Mouse (Mus musculus) heart, adult 2 months (tissue): ENCODE measurements around the gene Capn9.

ENCODE experiments used
- CTCF ChIP-seq: fragments of 200-600 bp; IDR thresholded peaks from 2 replicates; pipeline ENCODE4 v1.8.1; 2022; ENCODE audit warnings: antibody characterized with exemption, mild to moderate bottlenecking, moderate library complexity
- EP300 ChIP-seq: fragments of 200-500 bp; IDR thresholded peaks from 2 replicates; pipeline ENCODE4 v1.6.1; 2011; ENCODE audit warnings: low read depth, low read length, control low read depth; ENCODE audit not compliant: insufficient read depth
- POLR2A ChIP-seq: fragments of 200-500 bp; IDR thresholded peaks from 2 replicates; pipeline ENCODE4 v1.6.1; 2011; ENCODE audit warnings: mild to moderate bottlenecking, low read depth, low read length, control low read depth; ENCODE audit not compliant: insufficient read depth

GRCm38 (mm10) chr8:124526261-124526660, 49.6 kb upstream of the Capn9 start:
- TF ChIP-seq CTCF, result no peak
- TF ChIP-seq POLR2A, result no peak
- no peak for TF ChIP-seq EP300
